Mouse (Mus musculus) hindbrain, embryonic 13.5 days (tissue): Measurements from ENCODE around the gene Gm9958. TPM values are rescaled to one million over a fixed set of nuclear protein-coding genes. Genes with fewer than 3 reads are reported as not detected.

Experiments
- ATAC-seq: fragments of 200-750 bp; cut with Nextera tagmentation; 2 replicates; pipeline ENCODE4 v1.8.0; 2017; ENCODE audit warnings: moderate TSS enrichment; ENCODE audit not compliant: low FRiP score
- H3K27ac ChIP-seq: fragments of 300-500 bp; sonication (generic); 2 replicates; pipeline ENCODE4 v1.5.1; 2015; ENCODE audit warnings: inconsistent platforms, mild to moderate bottlenecking, moderate library complexity
- H3K27me3 ChIP-seq: fragments of 300-500 bp; sonication (generic); 2 replicates; pipeline ENCODE4 v1.6.1; 2015; ENCODE audit warnings: mild to moderate bottlenecking, inconsistent platforms
- H3K36me3 ChIP-seq: fragments of 300-500 bp; sonication (generic); 2 replicates; pipeline ENCODE4 v1.6.1; 2015; ENCODE audit warnings: mild to moderate bottlenecking, inconsistent platforms
- H3K4me1 ChIP-seq: fragments of 300-500 bp; sonication (generic); replicated peaks from 2 replicates; pipeline ENCODE4 v1.6.1; 2015; ENCODE audit warnings: inconsistent platforms
- H3K4me2 ChIP-seq: fragments of 300-500 bp; sonication (generic); 2 replicates; pipeline ENCODE4 v1.6.1; 2015; ENCODE audit warnings: inconsistent platforms, mild to moderate bottlenecking, moderate library complexity
- H3K4me3 ChIP-seq: fragments of 300-500 bp; sonication (generic); 2 replicates; pipeline ENCODE4 v1.5.1; 2015; ENCODE audit warnings: mild to moderate bottlenecking, inconsistent platforms
- H3K9ac ChIP-seq: fragments of 300-500 bp; sonication (generic); 2 replicates; pipeline ENCODE4 v1.6.1; 2015; ENCODE audit warnings: mild to moderate bottlenecking, inconsistent platforms
- H3K9me3 ChIP-seq: fragments of 300-500 bp; sonication (generic); 2 replicates; pipeline ENCODE4 v1.6.1; 2016; ENCODE audit warnings: inconsistent platforms
- WGBS: fragments of 180-500 bp; shearing (Covaris S2); methylation state at CpG from one replicate; pipeline ENCODE4 v1.1.7; 2015; 5-methylcytosine and 5-hydroxymethylcytosine counted together
- polyA plus RNA-seq: library from polyadenylated mRNA; unstranded; fragments of >200 nt; fragmentation: Nextera tagmentation; extraction: Ambion mirVana; gene quantifications from 2 replicates; pipeline ENCODE4 v1.2.1, GENCODE M21; 2015

The Gm9958 gene
- polyA plus RNA-seq, result 5.8 and 6.1 TPM in 2 replicates

DNA sequence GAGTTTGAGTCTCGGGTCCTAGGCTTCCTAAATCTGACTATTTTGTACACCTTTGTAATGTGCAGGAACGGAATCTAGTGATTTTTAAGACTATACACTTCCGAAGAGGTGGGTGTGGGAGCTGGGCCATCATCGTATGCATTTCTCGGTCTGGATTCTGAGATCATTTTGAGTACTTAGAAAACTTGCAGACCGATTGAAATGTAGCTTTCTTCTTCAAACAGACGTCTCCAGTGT, at the start of gene Gm9958:
Gm9958 (plus strand) TSS at position 138 of the 237 bp plus-strand sequence.
- Histone ChIP-seq H3K4me1 (peaks cover 31% of the 10 kb centered on the region), H3K9ac (peak within 1 kb of the TSS; percentile 96), H3K27me3 (no peaks in the 10 kb centered on the region), H3K4me3 (peak within 1 kb of the TSS; percentile 92), H3K36me3 (no peaks in the 10 kb centered on the region), H3K9me3 (no peaks in the 10 kb centered on the region), H3K27ac (peak within 1 kb of the TSS; percentile 99), H3K4me2 (peak within 1 kb of the TSS; percentile 79)
- WGBS, result 4% methylated on average over 7 of the region's 7 CpGs
- no peak; the same call in 1 of the 2 replicates for ATAC-seq

DNA sequence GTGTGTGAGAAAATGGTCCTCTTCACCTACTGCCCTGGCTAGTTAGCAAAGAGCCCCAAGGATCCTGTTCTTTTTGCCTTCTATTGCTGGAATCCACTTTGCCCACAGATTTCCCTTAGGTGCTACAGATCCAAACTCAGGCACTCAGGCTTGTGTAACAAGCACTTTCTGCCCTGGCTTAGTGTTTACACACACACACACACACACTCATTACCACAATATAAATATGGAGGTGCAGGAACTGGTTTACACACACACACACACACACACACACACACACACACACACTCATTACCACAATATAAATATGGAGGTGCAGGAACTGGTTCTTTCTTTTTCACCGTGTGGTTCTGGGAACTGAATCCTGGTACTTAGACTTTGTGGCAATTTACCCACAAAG, 35.9 kb upstream of the Gm9958 start:
- no peaks in the 10 kb centered on the region for H3K36me3 ChIP-seq
- H3K9me3 ChIP-seq, result no peaks in the 10 kb centered on the region
- no peak overlapping the region for H3K4me3 ChIP-seq
- 82% methylated on average over 1 of the region's 1 CpGs for WGBS
- H3K4me2 ChIP-seq, result no peak overlapping the region
- no peaks in the 10 kb centered on the region for H3K27me3 ChIP-seq
- H3K9ac ChIP-seq, result no peak overlapping the region
- no peak for ATAC-seq
- peaks cover 11% of the 10 kb centered on the region for H3K4me1 ChIP-seq
- H3K27ac ChIP-seq, result no peak overlapping the region

DNA sequence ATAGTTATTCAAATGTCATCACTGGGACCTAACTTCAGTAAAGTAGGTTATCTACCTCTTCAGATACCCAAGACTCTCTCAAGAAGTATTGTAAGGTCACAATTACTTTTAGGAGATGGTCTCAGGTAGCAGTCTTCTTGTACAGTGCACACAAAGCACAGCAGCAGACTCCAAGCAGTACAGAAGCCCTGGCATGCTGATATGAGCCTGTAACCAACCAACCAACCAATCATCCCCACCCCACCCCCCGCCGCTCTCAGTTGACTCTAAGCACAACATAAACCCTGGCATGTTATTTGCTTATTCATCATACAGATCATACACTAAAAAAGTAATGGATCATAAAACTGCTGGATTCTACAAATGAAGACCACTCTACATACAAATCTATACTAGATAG, 34.5 kb upstream of the Gm9958 start:
- peaks cover 11% of the 10 kb centered on the region for H3K4me1 ChIP-seq
- H3K27ac ChIP-seq, result no peak overlapping the region
- 94% methylated on average over 2 of the region's 2 CpGs for WGBS
- no peaks in the 10 kb centered on the region for H3K36me3 ChIP-seq
- no peak overlapping the region for H3K9ac ChIP-seq
- H3K27me3 ChIP-seq, result no peaks in the 10 kb centered on the region
- no peak overlapping the region for H3K4me3 ChIP-seq
- H3K4me2 ChIP-seq, result no peak overlapping the region
- no peak for ATAC-seq
- H3K9me3 ChIP-seq, result no peaks in the 10 kb centered on the region

DNA sequence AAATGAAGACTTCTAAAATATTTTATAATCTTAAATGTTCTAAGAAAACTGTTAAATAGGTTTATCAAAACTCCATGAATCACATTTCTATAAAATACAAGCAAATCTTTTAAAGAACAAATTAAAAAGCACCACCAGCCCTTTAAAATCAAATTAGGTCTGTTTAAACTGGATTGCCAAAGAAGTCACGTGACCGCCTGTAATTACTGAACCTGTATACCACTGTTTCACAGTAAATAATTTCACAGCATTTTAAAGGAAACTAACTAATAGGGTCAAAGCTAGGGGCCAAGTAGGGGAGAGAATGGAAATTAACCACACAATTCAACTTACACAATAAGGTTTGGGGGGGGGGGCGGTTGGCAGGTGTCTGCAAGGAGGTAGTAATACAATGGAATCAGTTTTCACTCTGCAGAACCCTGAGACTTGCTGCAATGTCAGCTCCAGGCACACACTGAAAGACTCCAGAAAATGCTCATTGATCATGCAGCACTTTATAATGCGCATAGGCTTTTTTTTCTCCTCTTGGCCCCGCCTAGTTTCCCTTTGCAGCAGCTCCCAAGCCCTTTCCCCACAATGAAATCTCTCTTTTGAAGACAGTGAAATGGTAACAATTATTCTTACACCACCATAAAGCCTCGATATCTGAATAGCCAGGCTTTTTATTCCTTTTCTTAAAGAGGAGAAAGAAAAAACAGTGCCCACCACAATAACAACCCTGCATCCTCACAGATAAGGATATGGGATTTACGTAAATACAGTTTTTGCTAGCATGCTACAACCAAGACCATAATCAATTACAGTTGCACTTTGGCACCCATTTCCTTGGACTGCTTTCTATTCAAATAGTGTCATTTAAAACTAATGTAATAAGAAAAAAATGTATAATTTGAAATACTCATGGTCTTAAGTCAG, 28.6 kb upstream of the Gm9958 start:
- H3K27me3 ChIP-seq, result no peaks in the 10 kb centered on the region
- peak overlapping the region; percentile 59; the same call in 1 of the 2 replicates for H3K9ac ChIP-seq
- H3K27ac ChIP-seq, result peak overlapping the region; percentile 58

DNA sequence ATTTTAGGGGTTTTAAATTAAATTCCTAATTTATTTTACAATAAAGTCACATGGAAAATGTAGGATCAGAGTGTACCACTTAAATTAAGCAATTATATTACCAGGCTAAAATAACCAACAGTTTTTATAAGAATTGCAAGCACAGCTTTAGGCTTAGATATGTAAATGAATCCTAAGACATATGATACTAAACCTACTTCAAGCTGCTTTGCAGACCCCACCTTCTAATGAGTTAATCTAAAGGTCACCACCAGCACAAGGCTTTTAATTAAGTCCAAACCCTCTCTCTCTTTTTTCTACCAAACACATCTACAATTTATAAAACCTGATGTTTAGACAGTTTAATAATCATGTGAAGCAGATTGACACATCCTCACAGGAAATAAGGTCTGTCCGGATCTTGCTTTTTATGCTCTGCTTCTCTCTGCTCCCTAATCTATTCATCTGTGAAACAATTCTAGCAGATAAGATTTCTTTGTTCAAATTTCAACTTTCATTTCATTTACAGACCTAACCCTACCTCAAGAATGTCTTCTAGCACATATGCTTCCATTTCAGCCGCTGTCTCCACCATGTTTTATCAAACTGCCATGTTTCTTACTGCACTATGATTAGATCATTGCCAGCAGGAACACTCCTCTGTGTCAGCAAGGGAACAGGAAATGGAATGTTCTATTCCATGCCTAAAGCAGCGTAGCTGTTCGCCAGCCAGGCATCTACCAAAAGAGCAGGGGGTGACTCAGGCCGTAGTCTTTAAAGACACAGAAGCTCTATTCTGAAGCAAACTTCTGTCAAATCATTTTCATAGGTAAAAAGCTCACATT, 27.7 kb upstream of the Gm9958 start:
- WGBS, result 13% methylated on average over 5 of the region's 5 CpGs
- Histone ChIP-seq H3K9me3 (no peaks in the 10 kb centered on the region), H3K4me3 (peak overlapping the region; percentile 47), H3K9ac (peak overlapping the region; percentile 64), H3K4me2 (peak overlapping the region; percentile 59), H3K27ac (peak overlapping the region; percentile 73), H3K36me3 (no peaks in the 10 kb centered on the region), H3K27me3 (no peaks in the 10 kb centered on the region), H3K4me1 (peaks cover 11% of the 10 kb centered on the region)
- ATAC-seq, result peak; percentile 95

More for the DNA sequence above, 28.6 kb upstream of the Gm9958 start:
- WGBS, result 28% methylated on average over 7 of the region's 7 CpGs
- H3K9me3 ChIP-seq, result no peaks in the 10 kb centered on the region
- H3K4me2 ChIP-seq, result peak overlapping the region; percentile 59
- peaks cover 11% of the 10 kb centered on the region for H3K4me1 ChIP-seq
- H3K4me3 ChIP-seq, result peak overlapping the region; percentile 29
- peak; percentile 41; the same call in 1 of the 2 replicates for ATAC-seq
- H3K36me3 ChIP-seq, result no peaks in the 10 kb centered on the region

DNA sequence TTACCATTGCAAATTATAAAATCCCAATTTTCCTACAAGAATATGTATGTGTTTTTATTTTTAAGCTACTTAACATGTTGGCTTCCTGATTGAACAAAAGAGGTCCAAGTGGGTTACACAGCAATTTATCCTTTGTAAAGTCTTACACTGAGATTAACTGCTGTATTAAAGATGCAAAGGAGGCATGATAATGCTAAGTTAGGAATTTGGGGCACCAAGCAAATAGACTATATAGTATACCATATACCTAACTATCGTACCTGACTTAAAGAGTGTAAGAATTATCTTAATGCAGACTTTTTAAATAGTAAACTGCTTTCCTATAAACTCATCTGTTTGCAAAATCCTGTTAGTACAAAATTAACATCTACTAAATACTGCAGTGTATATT, 27.1 kb upstream of the Gm9958 start:
- Histone ChIP-seq H3K4me2 (peak overlapping the region; percentile 59), H3K4me3 (peak overlapping the region; percentile 47), H3K9ac (peak overlapping the region; percentile 64; the same call in 1 of the 2 replicates), H3K27me3 (no peaks in the 10 kb centered on the region), H3K27ac (peak overlapping the region; percentile 73), H3K36me3 (no peaks in the 10 kb centered on the region), H3K4me1 (peaks cover 11% of the 10 kb centered on the region), H3K9me3 (no peaks in the 10 kb centered on the region)
- 85% methylated on average over 1 of the region's 1 CpGs for WGBS
- ATAC-seq, result peak; percentile 37; the same call in 1 of the 2 replicates

DNA sequence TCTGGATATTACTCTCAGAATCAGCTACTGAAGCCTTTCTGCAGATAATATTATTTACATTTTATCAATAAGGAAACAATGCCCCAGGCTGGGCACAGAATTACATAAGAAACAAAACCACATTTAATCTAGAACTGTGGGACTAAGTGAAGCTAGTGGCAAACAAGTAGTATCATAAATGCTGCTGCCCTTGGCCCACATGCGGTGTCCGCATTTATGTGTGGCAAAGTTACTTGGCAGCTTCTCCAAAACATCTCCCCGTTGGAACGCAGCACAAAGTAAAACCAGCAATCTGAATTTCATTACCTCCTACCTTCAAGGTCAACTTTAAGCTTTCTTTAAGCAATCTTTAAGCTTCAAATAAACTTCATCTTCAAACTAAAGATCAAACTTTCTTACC, 26.2 kb upstream of the Gm9958 start:
- Histone ChIP-seq H3K9me3 (no peaks in the 10 kb centered on the region), H3K4me3 (no peak overlapping the region), H3K9ac (no peak overlapping the region), H3K27ac (no peak overlapping the region), H3K36me3 (no peaks in the 10 kb centered on the region), H3K27me3 (no peaks in the 10 kb centered on the region), H3K4me1 (peaks cover 11% of the 10 kb centered on the region), H3K4me2 (no peak overlapping the region)
- no peak for ATAC-seq
- WGBS, result 75% methylated on average over 4 of the region's 4 CpGs

DNA sequence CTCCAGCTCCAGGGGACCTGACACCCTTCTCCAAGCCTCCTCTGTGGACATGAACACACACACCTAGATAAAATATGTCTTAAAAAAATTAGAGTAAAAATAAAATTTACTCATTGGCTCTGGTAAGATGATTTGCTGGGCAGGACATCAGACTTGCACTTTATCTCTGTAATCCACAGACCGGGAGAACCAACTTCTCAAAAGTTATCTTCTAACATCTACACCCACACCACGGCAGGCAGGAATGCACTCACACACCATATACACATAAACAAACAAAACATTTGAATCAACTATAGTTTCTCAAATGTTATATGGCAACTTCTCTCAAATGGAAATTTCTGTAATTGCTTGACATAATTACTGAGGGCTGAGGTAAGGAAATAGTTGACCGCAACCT, 20.1 kb upstream of the Gm9958 start:
- Histone ChIP-seq H3K27me3 (no peaks in the 10 kb centered on the region), H3K9ac (no peak overlapping the region), H3K4me2 (no peak overlapping the region), H3K4me1 (no peaks in the 10 kb centered on the region), H3K36me3 (no peaks in the 10 kb centered on the region), H3K4me3 (no peak overlapping the region), H3K27ac (no peak overlapping the region), H3K9me3 (no peaks in the 10 kb centered on the region)
- WGBS, result 95% methylated on average over 3 of the region's 3 CpGs
- ATAC-seq, result no peak

DNA sequence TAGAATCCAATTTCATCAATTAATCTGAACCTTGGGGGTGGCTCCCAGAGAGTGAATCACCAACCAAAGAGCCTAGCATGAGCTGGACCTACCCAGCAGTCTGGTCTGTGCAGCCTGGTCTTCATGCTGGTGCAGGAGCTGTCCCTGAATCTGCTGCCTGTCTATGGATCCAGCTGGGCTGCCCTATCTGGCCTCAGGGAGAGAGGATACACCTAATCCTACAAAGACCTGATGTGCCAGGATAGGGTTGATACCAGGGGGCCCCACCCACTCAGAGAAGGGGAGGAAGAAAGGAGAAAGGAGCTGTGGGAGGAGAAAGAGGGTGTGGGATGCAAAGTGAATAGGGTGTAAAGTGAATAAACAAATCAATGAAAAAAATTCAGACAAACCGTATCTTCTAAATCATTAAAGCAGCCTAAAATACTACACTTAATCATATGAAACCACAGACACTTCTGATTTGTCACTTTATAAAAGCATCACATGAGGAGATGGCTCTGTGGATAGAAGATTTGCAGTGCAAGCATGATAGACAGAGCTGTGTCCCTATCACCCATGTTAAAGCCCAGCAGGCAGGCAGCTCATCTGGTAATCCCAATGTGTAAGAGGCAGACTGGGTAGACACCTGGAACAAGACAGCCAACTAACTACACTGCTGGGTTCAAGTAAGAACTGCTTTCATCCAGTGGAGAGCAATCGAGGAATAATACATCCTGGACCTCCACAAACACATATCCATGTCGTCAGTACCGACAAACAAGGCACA, 13.3 kb upstream of the Gm9958 start:
- Histone ChIP-seq H3K27ac (no peak overlapping the region), H3K27me3 (no peaks in the 10 kb centered on the region), H3K36me3 (no peaks in the 10 kb centered on the region), H3K4me3 (no peak overlapping the region), H3K4me1 (0 out of 2 replicates have a peak, but pooled peaks cover 7% of the 10 kb centered on the region), H3K9me3 (no peaks in the 10 kb centered on the region), H3K4me2 (no peak overlapping the region), H3K9ac (no peak overlapping the region)
- WGBS, result 96% methylated on average over 4 of the region's 4 CpGs
- ATAC-seq, result no peak

DNA sequence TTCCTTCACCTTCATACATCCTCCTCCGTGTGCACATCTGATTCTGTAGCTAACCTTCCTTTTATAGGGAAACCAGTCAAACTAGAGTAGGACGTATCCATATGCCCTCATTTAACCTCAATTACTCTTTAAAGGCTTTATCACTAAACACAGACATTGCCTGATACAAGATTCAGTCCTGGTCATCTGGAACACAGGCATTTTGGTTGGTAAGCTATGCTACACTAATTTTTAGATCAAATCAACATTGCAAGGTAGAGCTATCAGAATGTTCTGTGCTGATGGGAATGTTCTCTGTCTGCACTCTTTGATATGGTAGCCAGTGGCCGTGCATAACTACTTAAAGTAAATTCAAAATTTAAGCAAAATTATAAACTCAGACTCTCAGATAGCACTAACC, 11.2 kb upstream of the Gm9958 start:
- H3K9ac ChIP-seq, result no peak overlapping the region
- H3K9me3 ChIP-seq, result no peaks in the 10 kb centered on the region
- H3K4me3 ChIP-seq, result no peak overlapping the region
- peaks cover 6% of the 10 kb centered on the region for H3K36me3 ChIP-seq
- 88% methylated on average over 3 of the region's 3 CpGs for WGBS
- H3K4me2 ChIP-seq, result no peak overlapping the region
- no peaks in the 10 kb centered on the region for H3K27me3 ChIP-seq
- no peak for ATAC-seq
- H3K27ac ChIP-seq, result no peak overlapping the region
- 0 out of 2 replicates have a peak, but pooled peaks cover 7% of the 10 kb centered on the region for H3K4me1 ChIP-seq

DNA sequence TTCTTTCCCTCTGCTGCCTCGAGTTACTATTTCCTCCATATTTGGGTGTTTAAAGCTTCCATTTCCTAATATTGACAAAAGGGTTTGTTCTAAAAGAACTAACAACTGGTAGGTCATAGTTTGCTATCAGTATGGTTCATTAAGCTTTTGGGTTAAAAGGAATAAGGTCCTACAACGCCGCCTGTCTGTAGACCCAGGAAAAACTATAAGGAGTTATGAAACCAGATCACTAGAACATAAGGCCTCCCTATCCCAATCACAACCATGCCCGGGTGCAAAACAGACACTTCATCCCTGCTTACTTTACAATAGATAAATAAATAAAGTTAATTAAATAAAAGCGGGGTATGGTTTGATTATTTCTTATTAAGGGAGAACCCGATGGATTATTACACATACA, 2.5 kb upstream of the Gm9958 start:
- Histone ChIP-seq H3K27me3 (no peaks in the 10 kb centered on the region), H3K9ac (peak overlapping the region; percentile 96), H3K27ac (no peak overlapping the region), H3K36me3 (peaks cover 6% of the 10 kb centered on the region), H3K4me2 (peak overlapping the region; percentile 63), H3K4me3 (peak overlapping the region; percentile 92), H3K9me3 (no peaks in the 10 kb centered on the region), H3K4me1 (peaks cover 31% of the 10 kb centered on the region)
- no peak for ATAC-seq
- 7% methylated on average over 6 of the region's 6 CpGs for WGBS
